Mouse (Mus musculus): ENCODE measurements around the gene Syce1.

GRCm38 (mm10) chr7:140820173-140820572 is 32.5 kb upstream of the Syce1 start:
- no peak for TF ChIP-seq POLR2AphosphoS2 (IDR thresholded peaks at IDR 0.05; ENCODE audit: insufficient read length, low read depth)
- no peak for TF ChIP-seq TCF12 (IDR thresholded peaks at IDR 0.05; ENCODE audit: insufficient read depth, poor library complexity, severe bottlenecking)
- TF ChIP-seq MAX (IDR thresholded peaks at IDR 0.05; ENCODE audit: low read depth), result no peak
- TF ChIP-seq POLR2A (IDR thresholded peaks at IDR 0.05; ENCODE audit: insufficient read length, low read depth), result no peak
- no peak for TF ChIP-seq CEBPB (IDR thresholded peaks at IDR 0.05; ENCODE audit: insufficient read depth, poor library complexity, severe bottlenecking)
- no peak for TF ChIP-seq SRF (IDR thresholded peaks at IDR 0.05; ENCODE audit: control insufficient read depth, insufficient read length, low read depth)
- no peak for TF ChIP-seq USF1 (IDR thresholded peaks at IDR 0.05; ENCODE audit: low read depth)

Measured in myocyte (in vitro differentiated cells).